Mouse (Mus musculus): ENCODE data around the gene Adam6a.

DNA sequence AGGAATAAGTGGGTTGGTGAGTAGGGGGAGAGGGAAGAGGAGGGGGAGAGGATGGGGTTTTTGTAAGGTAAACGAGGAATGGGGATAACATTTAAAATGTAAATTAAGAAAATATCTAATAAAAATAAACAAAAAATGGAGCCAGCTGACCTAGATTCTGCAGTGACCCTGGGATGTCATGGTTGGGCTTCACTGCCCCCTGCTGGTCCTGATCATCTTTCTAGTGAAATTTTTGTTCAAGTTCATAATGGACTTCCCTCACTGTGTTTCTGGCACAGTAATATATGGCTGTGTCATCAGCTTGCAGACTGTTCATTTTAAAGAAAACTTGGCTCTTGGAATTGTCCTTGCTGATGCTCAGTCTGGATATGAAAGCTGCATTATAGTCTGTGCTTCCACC lies 44.3 kb downstream of the Adam6a start:
- TF ChIP-seq CTCF (IDR thresholded peaks at IDR 0.05; ENCODE audit: low read depth, low read length), result no peak
- TF ChIP-seq GATA1 (IDR thresholded peaks at IDR 0.05; ENCODE audit: borderline replicate concordance, low read length), result no peak
- TF ChIP-seq TAL1 (conservative IDR thresholded peaks at IDR 0.05; ENCODE audit: low read depth, low read length), result no peak
